Mouse (Mus musculus) megakaryocyte, embryonic 14.5 days (primary cell): ENCODE measurements at regions not wholly inside any gene's neighbourhood (a gene's known extent, or its start where the extent isn't known, plus 50 kb on each side); places are given as distances from the start of the nearest gene placed in this dataset.

Experiments used
- FLI1 ChIP-seq: IDR thresholded peaks from 2 replicates; pipeline ENCODE4 v1.6.1; 2012; ENCODE audit warnings: low read length, inconsistent platforms, mixed read lengths
- GATA1 ChIP-seq: IDR thresholded peaks from 3 replicates; pipeline ENCODE4 v1.6.1; 2012; ENCODE audit warnings: mixed read lengths, low read length, inconsistent platforms, borderline replicate concordance

GRCm38 (mm10) chr17:79960688-79961087, 64.8 kb upstream of the Atl2 start:
- TF ChIP-seq GATA1 (no peak), FLI1 (no peak)
